In the genomic region with DNA sequence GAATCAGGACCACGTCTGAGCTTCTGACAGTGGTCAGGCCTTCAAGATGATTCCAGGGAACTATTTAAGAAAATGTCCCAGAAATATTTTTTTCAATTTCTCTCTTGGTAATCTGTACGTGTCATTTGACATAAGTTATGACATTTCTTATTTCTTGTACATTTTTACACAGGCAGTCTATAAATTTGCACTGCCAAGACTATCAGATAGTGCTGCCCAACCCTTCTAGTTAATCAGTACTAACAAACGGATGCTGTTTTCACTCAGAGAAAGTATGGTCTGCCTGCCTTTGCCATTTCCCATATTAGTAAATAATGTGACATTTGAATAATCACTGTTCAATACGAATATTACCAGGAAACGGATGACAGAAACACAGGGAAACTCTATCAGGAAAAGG, we compare ENCODE assay signal across 10 mouse cellular contexts. TPM values are rescaled to one million over a fixed set of nuclear protein-coding genes. Genes with fewer than 3 reads are reported as not detected.
A peak's percentile ranks its signal among the peaks of the same experiment; 100 is the strongest.
DNase-seq lines count a peak whose midpoint lies in the region; ATAC-seq and TF ChIP-seq lines count a peak whose summit lies in the region.
"Had no signal": no experiment of that assay in that cellular context is flagged by ENCODE, and none has a peak within 500 bp of the region (broad histone marks: within the 10 kb centered on the region; RNA-seq: fewer than 3 reads in every experiment).

No protein-coding gene starts in this region.

- no peaks in the 10 kb centered on the region for H3K36me3 ChIP-seq in heart, embryonic 16.5 days (ENCODE audit: control insufficient read depth, insufficient read depth)
- H3K36me3 ChIP-seq in forebrain, embryonic 16.5 days (ENCODE audit: control insufficient read depth, insufficient read depth) = no peaks in the 10 kb centered on the region
- no peaks in the 10 kb centered on the region for H3K36me3 ChIP-seq in midbrain, embryonic 12.5 days
- H3K36me3 ChIP-seq: limb, embryonic 13.5 days had no signal

- H3K27ac ChIP-seq in heart, embryonic 16.5 days (ENCODE audit: low read length) = no peak overlapping the region
- H3K27ac ChIP-seq in forebrain, embryonic 16.5 days (ENCODE audit: low read length) = no peak overlapping the region
- H3K27ac ChIP-seq in midbrain, embryonic 12.5 days (replicated peaks) = no peak overlapping the region
- H3K27ac ChIP-seq: limb, embryonic 13.5 days had no signal

- no peak overlapping the region for H3K9ac ChIP-seq in heart, embryonic 16.5 days (ENCODE audit: low read length)
- H3K9ac ChIP-seq in forebrain, embryonic 16.5 days (replicated peaks; ENCODE audit: low read depth, low read length) = 0 out of 2 replicates have a peak overlapping the region, but pooled peaks have one; percentile 22
- H3K9ac ChIP-seq in midbrain, embryonic 12.5 days (replicated peaks) = no peak overlapping the region
- H3K9ac ChIP-seq: limb, embryonic 13.5 days had no signal

- TF ChIP-seq CTCF in brain, embryonic 14.5 days (IDR thresholded peaks at IDR 0.05; ENCODE audit: borderline replicate concordance, extremely low read depth, insufficient read depth, insufficient read length) = no peak

- no peaks in the 10 kb centered on the region for H3K9me3 ChIP-seq in heart, embryonic 16.5 days (replicated peaks; ENCODE audit: control insufficient read depth, low read length)
- H3K9me3 ChIP-seq in forebrain, embryonic 16.5 days (ENCODE audit: control insufficient read depth, low read length) = no peaks in the 10 kb centered on the region
- no peaks in the 10 kb centered on the region for H3K9me3 ChIP-seq in midbrain, embryonic 12.5 days
- H3K9me3 ChIP-seq: limb, embryonic 13.5 days had no signal

- no peak for TF ChIP-seq POLR2A in brain, embryonic 14.5 days (IDR thresholded peaks at IDR 0.05; ENCODE audit: borderline replicate concordance, extremely low read depth, insufficient read depth, insufficient read length, poor library complexity, severe bottlenecking)

- H3K4me2 ChIP-seq in heart, embryonic 16.5 days (ENCODE audit: low read depth, low read length) = peak overlapping the region; percentile 38
- H3K4me2 ChIP-seq in forebrain, embryonic 16.5 days (ENCODE audit: low read length) = peak overlapping the region; percentile 21; the same call in 1 of the 2 replicates
- H3K4me2 ChIP-seq in midbrain, embryonic 12.5 days (replicated peaks) = peak overlapping the region; percentile 41
- H3K4me2 ChIP-seq: limb, embryonic 13.5 days had no signal

- ATAC-seq in heart, embryonic 16.5 days (replicated peaks; ENCODE audit: extremely low read depth, insufficient read depth, low FRiP score) = no peak
- ATAC-seq in forebrain, embryonic 16.5 days = no peak
- ATAC-seq in midbrain, embryonic 12.5 days (ENCODE audit: low FRiP score, low read depth) = no peak
- ATAC-seq in monocyte, adult 5-6 weeks (replicated peaks; ENCODE audit: insufficient number of reproducible peaks, low FRiP score, low TSS enrichment, poor library complexity, severe bottlenecking) = no peak

- no peaks in the 10 kb centered on the region for H3K27me3 ChIP-seq in heart, embryonic 16.5 days (ENCODE audit: control insufficient read depth, insufficient read depth, low read length)
- no peaks in the 10 kb centered on the region for H3K27me3 ChIP-seq in forebrain, embryonic 16.5 days (replicated peaks; ENCODE audit: control insufficient read depth, insufficient read depth, low read length)
- H3K27me3 ChIP-seq in midbrain, embryonic 12.5 days = no peaks in the 10 kb centered on the region
- H3K27me3 ChIP-seq: limb, embryonic 13.5 days had no signal

- peaks cover 17% of the 10 kb centered on the region for H3K4me1 ChIP-seq in heart, embryonic 16.5 days (ENCODE audit: control insufficient read depth, insufficient read depth, low read length)
- H3K4me1 ChIP-seq in forebrain, embryonic 16.5 days (replicated peaks; ENCODE audit: control insufficient read depth, insufficient read depth, low read length) = peaks cover 6% of the 10 kb centered on the region; the same call in 1 of the 2 replicates
- H3K4me1 ChIP-seq in midbrain, embryonic 12.5 days = peaks cover 19% of the 10 kb centered on the region

- no peak for DNase-seq in heart, adult 11 months
- DNase-seq in brain, embryonic 14.5 days (ENCODE audit: low read depth) = peak; percentile 17
- DNase-seq in urinary bladder, adult 18-20 months (ENCODE audit: low spot score in 2 of 2) = no peak
- DNase-seq in retina, embryonic 14.5 days (ENCODE audit: low spot score) = no peak
- DNase-seq: spleen, adult 18-20 months had no signal

- no peak overlapping the region for H3K4me3 ChIP-seq in heart, embryonic 16.5 days (ENCODE audit: low read length)
- H3K4me3 ChIP-seq in forebrain, embryonic 16.5 days (replicated peaks; ENCODE audit: low read length) = no peak overlapping the region
- H3K4me3 ChIP-seq in midbrain, embryonic 12.5 days = 0 out of 2 replicates have a peak overlapping the region, but pooled peaks have one; percentile 12
- H3K4me3 ChIP-seq: limb, embryonic 13.5 days had no signal

- 60% methylated on average over 5 of the region's 5 CpGs for WGBS in heart, embryonic 16.5 days
- 28% methylated on average over 5 of the region's 5 CpGs for WGBS in forebrain, embryonic 16.5 days
- WGBS in midbrain, embryonic 12.5 days = 44% methylated on average over 5 of the region's 5 CpGs

RNA-seq across cellular contexts. Expression of a gene that starts 30.3 kb away (rescaled TPM):
- polyA plus RNA-seq in heart, embryonic 16.5 days (2015; fragmentation: Nextera tagmentation; extraction: Ambion mirVana) = 21.2 TPM in 2 replicates
- 35.8 and 47.3 TPM in 2 replicates for polyA plus RNA-seq in brain, embryonic 14.5 days (2012; rRNA removed)
- polyA plus RNA-seq in forebrain, embryonic 16.5 days (2015; fragmentation: Nextera tagmentation; extraction: Ambion mirVana) = 70.6 and 72.5 TPM in 2 replicates
- polyA plus RNA-seq in midbrain, embryonic 12.5 days (2016; fragmentation: Nextera tagmentation; extraction: Ambion mirVana) = 47.9 and 49.4 TPM in 2 replicates
- total RNA-seq in monocyte, adult 5-6 weeks (2017) = 45.9 to 82.4 TPM (median 55.4 TPM) in 3 replicates

RNA-seq across cellular contexts. Expression of a gene that starts 40.2 kb away (rescaled TPM):
- polyA plus RNA-seq in heart, embryonic 16.5 days (2015; fragmentation: Nextera tagmentation; extraction: Ambion mirVana) = 11.3 and 11.8 TPM in 2 replicates
- 10.9 and 14.8 TPM in 2 replicates for polyA plus RNA-seq in brain, embryonic 14.5 days (2012; rRNA removed)
- 25.2 and 26.0 TPM in 2 replicates for polyA plus RNA-seq in forebrain, embryonic 16.5 days (2015; fragmentation: Nextera tagmentation; extraction: Ambion mirVana)
- polyA plus RNA-seq in midbrain, embryonic 12.5 days (2016; fragmentation: Nextera tagmentation; extraction: Ambion mirVana) = 19.9 and 23.5 TPM in 2 replicates
- 5.9 to 8.8 TPM (median 6.8 TPM) in 3 replicates for total RNA-seq in monocyte, adult 5-6 weeks (2017)
